Mouse (Mus musculus) embryonic fibroblast, embryonic 13.5 days (primary cell): Measurements from ENCODE around the gene Grap2. TPM values are rescaled to one million over a fixed set of nuclear protein-coding genes. Genes with fewer than 3 reads are reported as not detected.

Source experiments
- H3K27ac ChIP-seq: 2 replicates; pipeline ENCODE4 v1.5.1; 2012; ENCODE audit warnings: low read length, control low read depth, inconsistent platforms; ENCODE audit not compliant: insufficient read depth
- H3K4me1 ChIP-seq: 2 replicates; pipeline ENCODE4 v1.6.1; 2011; ENCODE audit warnings: low read length; ENCODE audit not compliant: control insufficient read depth, insufficient read depth
- H3K4me3 ChIP-seq: 2 replicates; pipeline ENCODE4 v1.5.1; 2011; ENCODE audit warnings: mild to moderate bottlenecking, control low read depth, low read length; ENCODE audit not compliant: insufficient read depth
- CTCF ChIP-seq: IDR thresholded peaks from 2 replicates; pipeline ENCODE4 v1.5.1; 2011; ENCODE audit warnings: mild to moderate bottlenecking, control low read depth, low read length, moderate library complexity, borderline replicate concordance; ENCODE audit not compliant: insufficient read depth
- POLR2A ChIP-seq: IDR thresholded peaks from 2 replicates; pipeline ENCODE4 v1.6.1; 2011; ENCODE audit warnings: low read depth, mild to moderate bottlenecking, control low read depth, low read length, moderate library complexity
- polyA plus RNA-seq: library from polyadenylated mRNA; stranded (reverse); fragments of >200 nt; gene quantifications from 2 replicates; pipeline ENCODE4 v1.2.4, GENCODE M21; 2011; ENCODE audit warnings: low read depth; ENCODE audit not compliant: missing spikeins, insufficient read length

Gene Grap2
- polyA plus RNA-seq, 1 experiment = not detected

GRCm38 (mm10) chr15:80674700-80675099, 102.3 kb downstream of the Grap2 start:
- TF ChIP-seq POLR2A = no peak
- TF ChIP-seq CTCF = no peak
- H3K4me1 ChIP-seq = peaks cover 9% of the 10 kb centered on the region
- H3K4me3 ChIP-seq = no peak overlapping the region
- H3K27ac ChIP-seq = no peak overlapping the region

- TF ChIP-seq POLR2A (no peak), CTCF (no peak)
- H3K27ac ChIP-seq = no peak overlapping the region
- no peak overlapping the region for H3K4me3 ChIP-seq
- H3K4me1 ChIP-seq = no peaks in the 10 kb centered on the region
Observed at GRCm38 (mm10) chr15:80679515-80680215, 107.3 kb downstream of the Grap2 start.

GRCm38 (mm10) chr15:80680347-80681030, 108.1 kb downstream of the Grap2 start:
- Histone ChIP-seq H3K4me3 (no peak overlapping the region), H3K4me1 (no peaks in the 10 kb centered on the region), H3K27ac (no peak overlapping the region)
- TF ChIP-seq CTCF (no peak), POLR2A (no peak)

GRCm38 (mm10) chr15:80681466-80681881, 109.1 kb downstream of the Grap2 start:
- no peaks in the 10 kb centered on the region for H3K4me1 ChIP-seq
- H3K4me3 ChIP-seq = no peak overlapping the region
- H3K27ac ChIP-seq = no peak overlapping the region
- TF ChIP-seq CTCF = no peak
- no peak for TF ChIP-seq POLR2A

- H3K4me1 ChIP-seq = no peaks in the 10 kb centered on the region
- no peak overlapping the region for H3K27ac ChIP-seq
- no peak overlapping the region for H3K4me3 ChIP-seq
- TF ChIP-seq CTCF (no peak), POLR2A (no peak)
Observed at GRCm38 (mm10) chr15:80682343-80682742, 109.9 kb downstream of the Grap2 start.

- H3K4me3 ChIP-seq = no peak overlapping the region
- TF ChIP-seq CTCF (no peak), POLR2A (no peak)
- H3K27ac ChIP-seq = no peak overlapping the region
- H3K4me1 ChIP-seq = no peaks in the 10 kb centered on the region
Observed at GRCm38 (mm10) chr15:80683151-80683550, 110.8 kb downstream of the Grap2 start.

- TF ChIP-seq POLR2A (no peak), CTCF (no peak)
- Histone ChIP-seq H3K4me3 (no peak overlapping the region), H3K4me1 (no peaks in the 10 kb centered on the region), H3K27ac (no peak overlapping the region)
Observed at GRCm38 (mm10) chr15:80683990-80684389, 111.6 kb downstream of the Grap2 start.

- Histone ChIP-seq H3K4me3 (no peak overlapping the region), H3K27ac (no peak overlapping the region), H3K4me1 (no peaks in the 10 kb centered on the region)
- TF ChIP-seq POLR2A (no peak), CTCF (no peak)
Observed at GRCm38 (mm10) chr15:80684786-80685602, 112.6 kb downstream of the Grap2 start.

- H3K27ac ChIP-seq = no peak overlapping the region
- H3K4me1 ChIP-seq = no peaks in the 10 kb centered on the region
- TF ChIP-seq POLR2A = no peak
- no peak for TF ChIP-seq CTCF
- H3K4me3 ChIP-seq = no peak overlapping the region
Observed at GRCm38 (mm10) chr15:80685603-80685895, 113.2 kb downstream of the Grap2 start.

GRCm38 (mm10) chr15:80688536-80688935, 116.1 kb downstream of the Grap2 start:
- Histone ChIP-seq H3K27ac (no peak overlapping the region), H3K4me3 (no peak overlapping the region), H3K4me1 (no peaks in the 10 kb centered on the region)
- no peak for TF ChIP-seq CTCF
- no peak for TF ChIP-seq POLR2A
